Mouse (Mus musculus): ENCODE measurements around the gene Stat5a. TPM values are rescaled to one million over a fixed set of nuclear protein-coding genes. Genes with fewer than 3 reads are reported as not detected.

Gene Stat5a
- total RNA-seq, 2 experiments from 2014 or later: 29.6 to 32.7 TPM

Other genes with a start within 250 kb of the Stat5a start
- gene Nkiras2, start 240.1 kb upstream of the Stat5a start, total RNA-seq (2021): 10 to 100 TPM; 29.1 to 30.1 TPM
- gene Dnajc7, start 239.2 kb upstream of the Stat5a start, total RNA-seq (2021): 100 to 1,000 TPM; 191 to 195 TPM
- 1 to 10 TPM in 1 of 2 experiments, under 1 TPM in 1; 0.70 to 1.1 TPM for gene Zfp385c, start 166.9 kb upstream of the Stat5a start, total RNA-seq (2021)
- gene Dhx58, start 155.1 kb upstream of the Stat5a start, total RNA-seq (2021): under 1 TPM; 0.45 to 0.52 TPM
- gene Kat2a, start 146.9 kb upstream of the Stat5a start, total RNA-seq (2021): 10 to 100 TPM; 13.4 to 18.4 TPM
- gene Hspb9, start 145.5 kb upstream of the Stat5a start, total RNA-seq (2021): not detected
- 10 to 100 TPM; 63.0 to 64.7 TPM for gene Rab5c, start 121.1 kb upstream of the Stat5a start, total RNA-seq (2021)
- gene Kcnh4, start 99.4 kb upstream of the Stat5a start, total RNA-seq (2021): not detected
- gene Hcrt, start 96.4 kb upstream of the Stat5a start, total RNA-seq (2021): not detected
- gene Ghdc, start 88.4 kb upstream of the Stat5a start, total RNA-seq (2021): 1 to 10 TPM; 7.7 to 8.4 TPM
- gene Stat5b, start 8.6 kb upstream of the Stat5a start, total RNA-seq (2021): 100 to 1,000 TPM; 107 to 114 TPM
- gene Stat3, start 80.2 kb downstream of the Stat5a start, total RNA-seq (2021): 10 to 100 TPM; 49.1 to 56.7 TPM
- gene Cavin1, start 111.5 kb downstream of the Stat5a start, total RNA-seq (2021): 100 to 1,000 TPM; 279 to 309 TPM
- 10 to 100 TPM; 52.9 to 59.9 TPM for gene Atp6v0a1, start 150.1 kb downstream of the Stat5a start, total RNA-seq (2021)
- gene Naglu, start 210.7 kb downstream of the Stat5a start, total RNA-seq (2021): 10 to 100 TPM in 1 of 2 experiments, 1 to 10 TPM in 1; 9.2 to 11.6 TPM
- gene Hsd17b1, start 219.1 kb downstream of the Stat5a start, total RNA-seq (2021): under 1 TPM; 0.23 to 0.25 TPM
- 10 to 100 TPM; 10.7 to 11.7 TPM for gene Coasy, start 223.2 kb downstream of the Stat5a start, total RNA-seq (2021)
- gene Mlx, start 227.9 kb downstream of the Stat5a start, total RNA-seq (2021): 10 to 100 TPM; 10.7 to 12.2 TPM
- 1 to 10 TPM; 2.8 to 4.0 TPM for gene Psmc3ip, start 236.1 kb downstream of the Stat5a start, total RNA-seq (2021)

Data from gastrocnemius, postnatal 10 days (tissue).